Mouse (Mus musculus) G1E (cell line): Measurements from ENCODE around the gene Neurod6. TPM values are rescaled to one million over a fixed set of nuclear protein-coding genes. Genes with fewer than 3 reads are reported as not detected.

ENCODE experiments used
- ATAC-seq: 2 replicates; pipeline ENCODE4 v1.8.0; 2016; ENCODE audit warnings: mild to moderate bottlenecking; ENCODE audit not compliant: insufficient number of reproducible peaks, poor library complexity, low FRiP score, severe bottlenecking; ENCODE audit errors: extremely low read depth
- DNase-seq: peaks from one replicate; pipeline ENCODE4 v3.0.0; 2012; ENCODE audit warnings: low spot score
- H3K27me3 ChIP-seq: 2 replicates; pipeline ENCODE4 v1.6.1; 2012; ENCODE audit warnings: mild to moderate bottlenecking, low read length, inconsistent platforms; ENCODE audit not compliant: insufficient read depth
- H3K36me3 ChIP-seq: replicated peaks from 2 replicates; pipeline ENCODE3; 2012; ENCODE audit warnings: mild to moderate bottlenecking, inconsistent platforms
- H3K4me1 ChIP-seq: 2 replicates; pipeline ENCODE4 v1.6.1; 2012; ENCODE audit warnings: low read depth, low read length, inconsistent platforms, mixed read lengths; ENCODE audit not compliant: insufficient read depth
- H3K4me3 ChIP-seq: 2 replicates; pipeline ENCODE4 v1.5.1; 2012; ENCODE audit warnings: low read depth, mild to moderate bottlenecking, inconsistent platforms, low read length, moderate library complexity, mixed read lengths
- H3K9me3 ChIP-seq: replicated peaks from 2 replicates; pipeline ENCODE4 v1.6.1; 2012; ENCODE audit warnings: inconsistent platforms
- CTCF ChIP-seq: IDR thresholded peaks from 2 replicates; pipeline ENCODE4 v1.5.1; 2012; ENCODE audit warnings: low read depth, low read length, inconsistent platforms, mixed read lengths
- GATA1 ChIP-seq: IDR thresholded peaks from 2 replicates; pipeline ENCODE4 v1.6.1; 2012; ENCODE audit warnings: borderline replicate concordance, low read length, inconsistent platforms, mixed read lengths
- GATA2 ChIP-seq: IDR thresholded peaks from 2 replicates; pipeline ENCODE4 v1.6.1; 2012; ENCODE audit warnings: low read depth, low read length, inconsistent platforms, borderline replicate concordance
- POLR2AphosphoS5 ChIP-seq: IDR thresholded peaks from 2 replicates; pipeline ENCODE4 v1.6.1; 2012; ENCODE audit warnings: low read depth, low read length, inconsistent platforms; ENCODE audit not compliant: insufficient replicate concordance
- TAL1 ChIP-seq: conservative IDR thresholded peaks from 2 replicates; pipeline ENCODE4 v1.6.1; 2012; ENCODE audit warnings: low read depth, low read length, inconsistent platforms, mixed read lengths
- polyA plus RNA-seq: library from polyadenylated mRNA; stranded (reverse); fragments of >175 nt; gene quantifications from 2 replicates; pipeline ENCODE4 v1.2.3, GENCODE M21; 2012
- total RNA-seq, 2 experiments: library from RNA; stranded (forward) in 1 of 2; stranded (reverse) in 1 of 2; fragments of 200-1000 nt in 1 of 2; fragments of >200 nt in 1 of 2; fragmentation: Nextera tagmentation in 1 of 2; gene quantifications; 2 replicates each; pipeline ENCODE4 v1.2.3; 2014 to 2017

Gene Neurod6
- total and polyA plus RNA-seq, 3 experiments = not detected

DNA sequence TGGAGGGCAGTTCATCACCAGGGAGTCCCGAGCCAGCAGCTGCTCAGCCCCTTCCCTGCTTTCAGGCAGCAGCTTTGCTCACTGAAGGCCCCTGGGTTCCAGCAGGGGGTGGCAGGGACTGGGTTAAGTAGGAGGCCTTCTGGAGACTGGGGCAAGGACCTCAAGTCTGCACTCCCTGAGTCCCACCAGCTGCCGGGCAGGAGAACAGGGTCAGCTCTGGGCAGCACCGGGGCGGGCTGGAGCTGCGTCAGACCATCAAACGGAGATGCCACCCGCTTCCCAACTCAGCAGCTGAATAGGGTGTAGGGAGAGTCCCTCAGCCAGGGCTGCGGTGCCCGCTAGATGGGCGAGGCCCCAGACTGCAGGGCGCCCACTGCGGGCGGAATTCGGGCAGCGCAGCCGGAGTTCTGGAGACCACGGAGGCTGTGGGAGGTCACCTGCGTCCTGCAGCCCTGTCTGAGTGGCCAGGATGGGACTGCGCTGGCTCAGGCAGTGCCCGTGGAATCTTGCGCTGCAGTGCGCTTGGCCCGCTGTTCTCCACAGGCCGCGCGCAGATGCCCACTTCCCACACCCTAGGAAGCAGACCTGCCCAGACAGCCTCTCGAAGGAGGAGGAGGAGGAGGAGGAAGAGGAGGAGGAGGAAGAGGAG is 4.3 kb downstream of the Neurod6 start:
- no peak for ATAC-seq
- H3K4me1 ChIP-seq = no peaks in the 10 kb centered on the region; the same call in 1 of the 2 replicates
- H3K4me3 ChIP-seq = no peak overlapping the region
- peaks cover 6% of the 10 kb centered on the region; the same call in 1 of the 2 replicates for H3K27me3 ChIP-seq
- no peak for DNase-seq
- no peaks in the 10 kb centered on the region for H3K9me3 ChIP-seq
- TF ChIP-seq GATA1 (no peak), POLR2AphosphoS5 (no peak), CTCF (no peak), TAL1 (no peak), GATA2 (no peak)
- no peaks in the 10 kb centered on the region for H3K36me3 ChIP-seq

DNA sequence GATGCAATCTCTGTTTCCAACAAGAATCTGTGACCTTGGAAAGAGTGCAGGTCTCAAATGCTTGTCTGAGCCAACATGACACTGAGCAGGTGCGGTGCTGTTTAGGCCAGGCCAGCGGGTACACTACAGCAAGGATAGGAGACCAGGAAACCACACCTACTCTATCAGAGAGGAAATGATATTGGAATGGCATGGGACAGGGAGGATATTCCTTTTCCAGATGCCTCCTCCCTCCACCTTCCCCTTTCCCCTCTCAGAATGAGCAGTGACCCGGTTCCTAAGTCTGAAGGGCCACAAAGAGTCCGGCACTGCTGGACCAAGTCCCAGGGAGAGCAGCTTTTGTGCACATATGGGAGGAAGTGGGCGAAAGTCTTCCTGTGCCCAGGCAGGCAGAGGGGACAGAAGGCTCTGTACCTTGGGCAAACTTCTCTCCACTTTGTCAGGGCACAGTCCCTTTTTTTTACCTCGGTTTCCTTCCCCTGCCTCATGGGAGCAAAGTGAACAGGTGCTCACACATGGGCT is 4.9 kb downstream of the Neurod6 start:
- DNase-seq = no peak
- Histone ChIP-seq H3K9me3 (no peaks in the 10 kb centered on the region), H3K27me3 (peaks cover 6% of the 10 kb centered on the region; the same call in 1 of the 2 replicates), H3K4me1 (no peaks in the 10 kb centered on the region; the same call in 1 of the 2 replicates), H3K36me3 (no peaks in the 10 kb centered on the region), H3K4me3 (no peak overlapping the region)
- no peak for ATAC-seq
- TF ChIP-seq GATA1 (no peak), POLR2AphosphoS5 (no peak), TAL1 (no peak), GATA2 (no peak), CTCF (no peak)

DNA sequence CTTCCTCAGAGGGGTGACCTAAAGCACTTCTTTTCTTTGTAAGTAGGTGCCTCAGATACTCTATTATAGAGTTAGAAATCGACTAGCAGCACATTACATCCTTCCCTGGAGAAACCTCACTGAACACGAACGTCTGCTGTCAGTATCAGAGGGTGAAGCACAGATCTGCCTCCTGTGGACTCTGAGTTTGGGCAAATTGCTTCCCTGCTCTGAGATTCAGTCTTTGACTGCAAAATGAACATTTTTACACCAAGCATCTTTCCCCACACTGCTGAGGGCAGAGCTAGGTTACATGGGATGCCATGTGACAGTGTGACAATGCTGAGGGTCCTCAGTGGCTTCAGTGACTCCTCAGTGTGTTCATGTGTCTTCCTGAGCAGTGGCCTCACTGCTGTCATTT is 13.3 kb downstream of the Neurod6 start:
- TF ChIP-seq POLR2AphosphoS5 = no peak
- no peak for TF ChIP-seq CTCF
- TF ChIP-seq GATA2 = no peak
- no peak for TF ChIP-seq TAL1
- TF ChIP-seq GATA1 = no peak
- no peak for DNase-seq
- ATAC-seq = no peak
- Histone ChIP-seq H3K4me3 (no peak overlapping the region), H3K4me1 (no peaks in the 10 kb centered on the region), H3K27me3 (no peaks in the 10 kb centered on the region), H3K36me3 (no peaks in the 10 kb centered on the region), H3K9me3 (no peaks in the 10 kb centered on the region)

DNA sequence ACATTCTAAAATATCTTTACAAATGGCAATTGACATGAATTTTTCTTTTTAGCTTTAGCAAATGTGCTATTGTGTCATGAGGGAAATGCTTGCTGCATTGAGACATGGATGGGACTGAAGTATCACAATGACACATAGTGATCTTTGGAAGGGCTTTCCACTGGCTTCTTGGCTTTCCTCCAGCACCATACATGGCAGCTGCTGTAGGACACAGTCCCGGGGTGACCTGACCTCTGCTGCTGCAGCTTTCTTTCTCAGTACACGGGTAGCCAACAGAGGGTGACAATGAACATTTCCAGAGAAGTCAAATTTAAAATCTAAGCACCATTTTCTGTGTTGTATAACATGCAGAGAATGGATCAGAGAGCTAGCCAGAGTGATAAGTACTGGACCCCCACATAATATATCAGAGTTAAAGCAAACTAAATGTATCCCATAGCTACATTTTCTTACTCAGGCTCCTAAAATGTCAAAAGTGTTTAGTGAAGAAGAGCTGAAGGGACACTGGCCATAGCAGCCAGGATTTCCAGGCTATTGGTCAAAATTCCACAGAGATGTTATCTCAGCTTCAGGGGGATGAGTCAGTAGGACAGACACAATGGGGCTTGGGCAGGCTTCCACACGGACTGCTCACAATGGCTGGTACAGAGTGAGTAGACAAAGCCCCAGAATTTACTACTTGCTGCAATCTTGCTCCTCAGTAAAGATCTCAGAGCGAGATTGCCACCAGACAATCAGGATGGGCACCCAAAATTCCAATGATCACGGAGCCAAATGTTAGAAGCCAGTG is 19.7 kb downstream of the Neurod6 start:
- no peak for ATAC-seq
- Histone ChIP-seq H3K9me3 (no peaks in the 10 kb centered on the region), H3K27me3 (no peaks in the 10 kb centered on the region), H3K4me3 (no peak overlapping the region), H3K36me3 (no peaks in the 10 kb centered on the region), H3K4me1 (no peaks in the 10 kb centered on the region)
- no peak for DNase-seq
- TF ChIP-seq CTCF (no peak), TAL1 (no peak), GATA1 (no peak), GATA2 (no peak), POLR2AphosphoS5 (no peak)

DNA sequence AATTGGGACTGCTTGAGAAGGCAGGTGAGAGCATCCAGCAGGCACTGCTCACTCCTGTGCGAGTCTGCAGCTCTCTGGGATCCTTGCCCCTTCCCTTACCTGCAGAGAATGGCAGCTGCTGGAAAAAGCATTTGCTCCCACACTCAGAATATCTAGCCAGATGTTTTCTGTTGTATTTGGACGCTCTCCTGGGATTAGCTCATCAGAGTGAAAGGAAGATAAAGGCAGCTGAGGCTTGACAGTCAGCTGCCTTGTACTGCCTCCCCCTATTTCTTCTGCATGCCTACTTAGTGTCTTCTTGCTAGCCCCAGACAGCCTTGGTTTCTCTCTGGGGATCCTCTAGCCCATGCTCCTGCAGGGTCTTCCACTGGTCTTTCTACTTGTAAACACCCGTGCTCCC is 31.1 kb downstream of the Neurod6 start:
- no peak overlapping the region for H3K4me3 ChIP-seq
- no peaks in the 10 kb centered on the region for H3K4me1 ChIP-seq
- no peaks in the 10 kb centered on the region for H3K27me3 ChIP-seq
- TF ChIP-seq CTCF = no peak
- TF ChIP-seq POLR2AphosphoS5 = no peak
- no peak for TF ChIP-seq TAL1
- TF ChIP-seq GATA1 = no peak
- no peak for TF ChIP-seq GATA2
- DNase-seq (no peak), ATAC-seq (no peak)
- H3K9me3 ChIP-seq = no peaks in the 10 kb centered on the region
- no peaks in the 10 kb centered on the region for H3K36me3 ChIP-seq

DNA sequence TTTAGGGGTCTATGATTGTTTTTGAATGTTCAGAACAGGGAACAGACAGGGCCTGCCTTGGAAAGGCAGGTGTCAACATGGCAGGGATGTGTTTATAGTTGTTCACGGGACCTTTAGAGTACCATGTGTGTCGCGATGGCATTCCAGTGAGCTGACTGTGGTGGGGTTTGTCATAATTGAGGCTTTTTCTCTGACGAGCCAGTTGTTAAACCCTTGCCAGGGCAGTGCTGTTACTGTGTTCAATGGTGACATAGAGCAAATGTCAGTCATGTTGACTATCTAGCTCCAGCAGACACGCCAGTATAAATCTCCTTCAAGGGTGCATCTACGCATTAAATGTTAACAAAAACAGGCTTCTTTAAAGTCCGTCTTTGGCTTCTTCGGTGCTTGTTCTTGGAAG is 31.5 kb downstream of the Neurod6 start:
- no peak for TF ChIP-seq TAL1
- TF ChIP-seq GATA1 = no peak
- no peak for TF ChIP-seq POLR2AphosphoS5
- Histone ChIP-seq H3K9me3 (no peaks in the 10 kb centered on the region), H3K4me3 (no peak overlapping the region), H3K27me3 (no peaks in the 10 kb centered on the region), H3K36me3 (no peaks in the 10 kb centered on the region), H3K4me1 (no peaks in the 10 kb centered on the region)
- ATAC-seq = no peak
- DNase-seq = no peak
